Mouse (Mus musculus): ENCODE measurements around the gene Zcchc2. TPM values are rescaled to one million over a fixed set of nuclear protein-coding genes. Genes with fewer than 3 reads are reported as not detected.

Gene Zcchc2
- polyA plus RNA-seq, 1 experiment, result 5.9 TPM

DNA sequence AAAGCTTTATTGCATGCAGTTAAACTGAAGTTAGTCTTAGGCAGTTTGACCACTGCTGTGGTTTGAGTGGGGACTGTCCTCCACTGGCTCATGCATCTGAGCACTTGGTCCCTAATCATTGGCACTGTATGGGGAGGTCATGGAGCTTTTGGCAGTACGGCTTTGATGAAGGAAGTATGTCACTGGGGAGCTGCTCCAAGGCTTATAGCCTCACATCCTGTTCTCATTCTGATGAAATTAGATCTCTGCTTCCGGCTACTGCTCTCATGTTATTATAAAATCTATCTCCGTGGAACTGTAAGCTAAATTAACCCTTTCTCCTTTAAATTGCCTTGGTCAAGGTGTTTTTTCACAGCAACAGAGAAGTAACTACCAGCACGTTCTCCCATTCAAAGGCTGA is 25.7 kb upstream of the Zcchc2 start:
- no peaks in the 10 kb centered on the region for H3K36me3 ChIP-seq (ENCODE audit: control insufficient read depth, insufficient read depth)
- no peak overlapping the region for H3K4me3 ChIP-seq (ENCODE audit: insufficient read depth, poor library complexity, severe bottlenecking)
- TF ChIP-seq CEBPB (IDR thresholded peaks at IDR 0.05; ENCODE audit: low read depth) (no peak), MYOG (IDR thresholded peaks at IDR 0.05; ENCODE audit: control insufficient read depth, extremely low read depth, insufficient read length) (no peak), MYOD1 (IDR thresholded peaks at IDR 0.05; ENCODE audit: control insufficient read depth, insufficient read length, low read depth) (no peak), USF1 (IDR thresholded peaks at IDR 0.05; ENCODE audit: low read depth) (no peak), MAX (IDR thresholded peaks at IDR 0.05) (no peak), CTCF (IDR thresholded peaks at IDR 0.05; ENCODE audit: control insufficient read depth, insufficient read depth, insufficient read length) (no peak), FOSL1 (IDR thresholded peaks at IDR 0.05; ENCODE audit: insufficient read depth, low read length, poor library complexity, severe bottlenecking) (no peak)
- H3K79me3 ChIP-seq (ENCODE audit: low read depth), result no peaks in the 10 kb centered on the region
- H3ac ChIP-seq (ENCODE audit: control insufficient read depth, insufficient read length, low read depth), result no peak overlapping the region
- no peaks in the 10 kb centered on the region for H3K27me3 ChIP-seq (ENCODE audit: control insufficient read depth, insufficient read depth, insufficient read length)
- H3K79me2 ChIP-seq (ENCODE audit: control insufficient read depth, insufficient read depth), result no peaks in the 10 kb centered on the region

- H3K79me2 ChIP-seq (ENCODE audit: control insufficient read depth, insufficient read depth), result no peaks in the 10 kb centered on the region
Observed at GRCm38 (mm10) chr1:105965189-105965588, 25.0 kb upstream of the Zcchc2 start.

DNA sequence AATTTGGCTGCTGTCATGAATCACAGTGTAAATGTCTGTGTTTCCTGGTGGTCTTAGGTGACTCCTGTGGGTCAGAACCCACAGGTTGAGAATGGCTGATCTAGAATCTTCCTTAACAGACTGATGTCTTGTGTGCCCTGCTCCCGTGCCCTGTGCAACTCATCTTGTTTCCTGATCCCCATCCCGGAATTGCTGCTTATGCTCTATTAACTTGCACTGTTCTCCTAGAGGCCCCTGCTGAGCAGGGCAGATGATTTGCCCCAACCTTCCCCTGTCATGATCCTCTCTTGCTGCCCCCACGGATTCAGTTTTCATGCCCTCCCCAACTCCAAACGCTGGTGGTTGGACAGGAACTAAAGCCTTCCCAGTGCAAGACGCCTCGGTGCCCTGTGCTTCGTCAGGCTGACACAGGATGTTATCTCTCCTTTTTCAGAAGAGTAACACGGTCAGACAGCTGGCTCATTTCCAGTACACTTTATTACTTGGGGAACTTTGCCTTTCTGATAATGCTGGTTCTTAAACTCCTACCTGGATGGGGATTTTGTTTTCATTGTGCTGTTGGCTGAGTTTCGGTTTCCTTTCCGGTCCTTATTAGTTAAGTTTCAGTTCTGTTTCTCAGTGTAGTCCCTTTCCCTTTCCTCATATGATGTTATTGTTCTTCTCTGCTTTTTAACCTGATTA is 18.6 kb upstream of the Zcchc2 start:
- Histone ChIP-seq H3K36me3 (ENCODE audit: control insufficient read depth, insufficient read depth) (no peaks in the 10 kb centered on the region), H3K27me3 (ENCODE audit: control insufficient read depth, insufficient read depth, insufficient read length) (no peaks in the 10 kb centered on the region), H3K4me3 (ENCODE audit: insufficient read depth, poor library complexity, severe bottlenecking) (no peak overlapping the region), H3ac (ENCODE audit: control insufficient read depth, insufficient read length, low read depth) (peak overlapping the region; percentile 52), H3K79me3 (ENCODE audit: low read depth) (no peaks in the 10 kb centered on the region), H3K79me2 (ENCODE audit: control insufficient read depth, insufficient read depth) (no peaks in the 10 kb centered on the region)
- no peak for TF ChIP-seq FOSL1 (IDR thresholded peaks at IDR 0.05; ENCODE audit: insufficient read depth, low read length, poor library complexity, severe bottlenecking)
- no peak for TF ChIP-seq MYOG (IDR thresholded peaks at IDR 0.05; ENCODE audit: control insufficient read depth, extremely low read depth, insufficient read length)
- TF ChIP-seq MYOD1 (IDR thresholded peaks at IDR 0.05; ENCODE audit: control insufficient read depth, insufficient read length, low read depth), result no peak
- TF ChIP-seq CTCF (IDR thresholded peaks at IDR 0.05; ENCODE audit: control insufficient read depth, insufficient read depth, insufficient read length), result no peak
- TF ChIP-seq CEBPB (IDR thresholded peaks at IDR 0.05; ENCODE audit: low read depth), result no peak
- TF ChIP-seq MAX (IDR thresholded peaks at IDR 0.05), result no peak
- TF ChIP-seq USF1 (IDR thresholded peaks at IDR 0.05; ENCODE audit: low read depth), result no peak

More at GRCm38 (mm10) chr1:105965189-105965588, 25.0 kb upstream of the Zcchc2 start:
- Histone ChIP-seq H3K27me3 (ENCODE audit: control insufficient read depth, insufficient read depth, insufficient read length) (no peaks in the 10 kb centered on the region), H3K4me3 (ENCODE audit: insufficient read depth, poor library complexity, severe bottlenecking) (no peak overlapping the region), H3K36me3 (ENCODE audit: control insufficient read depth, insufficient read depth) (no peaks in the 10 kb centered on the region), H3K79me3 (ENCODE audit: low read depth) (no peaks in the 10 kb centered on the region), H3ac (ENCODE audit: control insufficient read depth, insufficient read length, low read depth) (no peak overlapping the region)
- TF ChIP-seq MAX (IDR thresholded peaks at IDR 0.05), result no peak
- no peak for TF ChIP-seq CTCF (IDR thresholded peaks at IDR 0.05; ENCODE audit: control insufficient read depth, insufficient read depth, insufficient read length)
- TF ChIP-seq MYOG (IDR thresholded peaks at IDR 0.05; ENCODE audit: control insufficient read depth, extremely low read depth, insufficient read length), result no peak
- no peak for TF ChIP-seq USF1 (IDR thresholded peaks at IDR 0.05; ENCODE audit: low read depth)
- TF ChIP-seq CEBPB (IDR thresholded peaks at IDR 0.05; ENCODE audit: low read depth), result no peak
- no peak for TF ChIP-seq FOSL1 (IDR thresholded peaks at IDR 0.05; ENCODE audit: insufficient read depth, low read length, poor library complexity, severe bottlenecking)
- no peak for TF ChIP-seq MYOD1 (IDR thresholded peaks at IDR 0.05; ENCODE audit: control insufficient read depth, insufficient read length, low read depth)

- no peaks in the 10 kb centered on the region for H3K27me3 ChIP-seq (ENCODE audit: control insufficient read depth, insufficient read depth, insufficient read length)
- H3K79me3 ChIP-seq (ENCODE audit: low read depth), result no peaks in the 10 kb centered on the region
- no peak overlapping the region for H3ac ChIP-seq (ENCODE audit: control insufficient read depth, insufficient read length, low read depth)
- no peak overlapping the region for H3K4me3 ChIP-seq (ENCODE audit: insufficient read depth, poor library complexity, severe bottlenecking)
- no peaks in the 10 kb centered on the region for H3K79me2 ChIP-seq (ENCODE audit: control insufficient read depth, insufficient read depth)
- TF ChIP-seq MAX (IDR thresholded peaks at IDR 0.05), result no peak
- H3K36me3 ChIP-seq (ENCODE audit: control insufficient read depth, insufficient read depth), result no peaks in the 10 kb centered on the region
Observed at GRCm38 (mm10) chr1:105974023-105974422, 16.2 kb upstream of the Zcchc2 start.

DNA sequence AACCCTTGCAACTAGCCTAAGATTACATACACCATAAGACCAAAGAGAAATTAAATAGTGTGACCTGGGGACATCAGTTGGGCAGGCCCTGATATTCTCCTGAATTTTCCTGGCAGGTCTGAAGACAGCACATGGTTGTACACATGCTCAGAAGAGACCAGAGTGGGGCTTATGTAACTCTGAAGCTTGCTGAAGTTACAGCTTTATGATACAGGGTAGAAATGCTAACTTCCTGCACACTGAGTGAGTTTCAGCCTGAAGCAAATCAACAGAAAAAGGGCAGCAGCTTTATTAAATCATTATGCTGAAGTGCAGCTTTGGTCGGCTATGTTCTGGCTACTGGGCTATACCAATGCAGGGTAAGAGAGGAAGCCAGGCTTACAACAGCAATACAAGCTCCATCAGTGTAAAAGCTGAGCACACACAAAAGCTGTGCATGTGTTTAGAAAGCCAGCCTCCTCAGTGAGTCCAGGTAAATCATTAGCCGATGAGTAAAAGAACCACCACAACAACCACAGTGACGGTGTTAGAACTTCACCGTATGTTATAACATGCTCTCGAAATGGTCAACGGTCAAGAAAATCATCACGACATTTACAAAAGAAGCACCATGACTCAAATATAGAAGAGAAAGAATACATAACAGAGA is 12.6 kb upstream of the Zcchc2 start:
- Histone ChIP-seq H3ac (ENCODE audit: control insufficient read depth, insufficient read length, low read depth) (no peak overlapping the region), H3K4me3 (ENCODE audit: insufficient read depth, poor library complexity, severe bottlenecking) (no peak overlapping the region), H3K79me3 (ENCODE audit: low read depth) (no peaks in the 10 kb centered on the region), H3K27me3 (ENCODE audit: control insufficient read depth, insufficient read depth, insufficient read length) (no peaks in the 10 kb centered on the region), H3K36me3 (ENCODE audit: control insufficient read depth, insufficient read depth) (no peaks in the 10 kb centered on the region), H3K79me2 (ENCODE audit: control insufficient read depth, insufficient read depth) (no peaks in the 10 kb centered on the region)
- no peak for TF ChIP-seq CEBPB (IDR thresholded peaks at IDR 0.05; ENCODE audit: low read depth)
- no peak for TF ChIP-seq CTCF (IDR thresholded peaks at IDR 0.05; ENCODE audit: control insufficient read depth, insufficient read depth, insufficient read length)
- TF ChIP-seq MYOD1 (IDR thresholded peaks at IDR 0.05; ENCODE audit: control insufficient read depth, insufficient read length, low read depth), result no peak
- no peak for TF ChIP-seq USF1 (IDR thresholded peaks at IDR 0.05; ENCODE audit: low read depth)
- TF ChIP-seq MAX (IDR thresholded peaks at IDR 0.05), result no peak
- no peak for TF ChIP-seq FOSL1 (IDR thresholded peaks at IDR 0.05; ENCODE audit: insufficient read depth, low read length, poor library complexity, severe bottlenecking)
- TF ChIP-seq MYOG (IDR thresholded peaks at IDR 0.05; ENCODE audit: control insufficient read depth, extremely low read depth, insufficient read length), result no peak
